Mouse (Mus musculus) heart, postnatal 0 days (tissue): ENCODE measurements around the gene Rnf2.

Source experiments
- CTCF ChIP-seq: IDR thresholded peaks from 2 replicates; pipeline ENCODE4 v1.5.1; 2016; ENCODE audit warnings: antibody characterized with exemption, control low read depth, low read depth
- EP300 ChIP-seq: IDR thresholded peaks from 2 replicates; pipeline ENCODE4 v1.6.1; 2016; ENCODE audit warnings: antibody characterized with exemption, low read depth

- no peak for TF ChIP-seq CTCF
- TF ChIP-seq EP300, result no peak
Measured at GRCm38 (mm10) chr1:151429316-151429715, 71.4 kb downstream of the Rnf2 start.
